Mouse (Mus musculus) intestine, embryonic 15.5 days (tissue): Measurements from ENCODE around the gene Gucy1b2. TPM values are rescaled to one million over a fixed set of nuclear protein-coding genes. Genes with fewer than 3 reads are reported as not detected.

Source experiments
- ATAC-seq: fragments of 200-750 bp; cut with Nextera tagmentation; 2 replicates; pipeline ENCODE4 v1.8.0; 2017; ENCODE audit warnings: moderate TSS enrichment, moderate library complexity
- H3K27ac ChIP-seq: fragments of 300-500 bp; sonication (generic); 2 replicates; pipeline ENCODE4 v1.5.1; 2015; ENCODE audit warnings: mild to moderate bottlenecking, inconsistent platforms
- H3K27me3 ChIP-seq: fragments of 300-500 bp; sonication (generic); replicated peaks from 2 replicates; pipeline ENCODE4 v1.6.1; 2015; ENCODE audit warnings: inconsistent platforms
- H3K36me3 ChIP-seq: fragments of 300-500 bp; sonication (generic); 2 replicates; pipeline ENCODE4 v1.6.1; 2015; ENCODE audit warnings: inconsistent platforms
- H3K4me1 ChIP-seq: fragments of 300-500 bp; sonication (generic); replicated peaks from 2 replicates; pipeline ENCODE4 v1.6.1; 2015; ENCODE audit warnings: inconsistent platforms
- H3K4me2 ChIP-seq: fragments of 300-500 bp; sonication (generic); replicated peaks from 2 replicates; pipeline ENCODE4 v1.6.1; 2015; ENCODE audit warnings: mild to moderate bottlenecking, inconsistent platforms
- H3K4me3 ChIP-seq: fragments of 300-500 bp; sonication (generic); replicated peaks from 2 replicates; pipeline ENCODE4 v1.5.1; 2015; ENCODE audit warnings: inconsistent platforms
- H3K9ac ChIP-seq: fragments of 300-500 bp; sonication (generic); 2 replicates; pipeline ENCODE4 v1.6.1; 2015; ENCODE audit warnings: inconsistent platforms
- H3K9me3 ChIP-seq: fragments of 300-500 bp; sonication (generic); 2 replicates; pipeline ENCODE4 v1.6.1; 2016; ENCODE audit warnings: inconsistent platforms
- WGBS: fragments of 180-500 bp; shearing (Covaris S2); methylation state at CpG from one replicate; pipeline ENCODE4 v1.1.7; 2015; 5-methylcytosine and 5-hydroxymethylcytosine counted together
- polyA plus RNA-seq: library from polyadenylated mRNA; unstranded; fragments of >200 nt; fragmentation: Nextera tagmentation; extraction: Ambion mirVana; gene quantifications from 2 replicates; pipeline ENCODE4 v1.2.1, GENCODE M21; 2015

The Gucy1b2 gene
- polyA plus RNA-seq, 1 experiment from 2014 or later, result not detected

- WGBS, result 76% methylated on average over 4 of the region's 4 CpGs
- no peak overlapping the region for H3K4me3 ChIP-seq
- H3K27me3 ChIP-seq, result no peaks in the 10 kb centered on the region
- no peak for ATAC-seq
- H3K27ac ChIP-seq, result no peak overlapping the region
- no peaks in the 10 kb centered on the region for H3K9me3 ChIP-seq
- H3K4me1 ChIP-seq, result no peaks in the 10 kb centered on the region
- H3K9ac ChIP-seq, result no peak overlapping the region
- no peak overlapping the region for H3K4me2 ChIP-seq
- H3K36me3 ChIP-seq, result no peaks in the 10 kb centered on the region
These were observed 17.9 kb downstream of the Gucy1b2 start for GRCm38 (mm10) chr14:62438236-62438635.

- ATAC-seq, result no peak
- no peak overlapping the region for H3K9ac ChIP-seq
- no peaks in the 10 kb centered on the region for H3K9me3 ChIP-seq
- no peak overlapping the region for H3K27ac ChIP-seq
- H3K27me3 ChIP-seq, result no peaks in the 10 kb centered on the region
- 89% methylated on average over 2 of the region's 2 CpGs for WGBS
- no peaks in the 10 kb centered on the region for H3K4me1 ChIP-seq
- no peak overlapping the region for H3K4me2 ChIP-seq
- no peak overlapping the region for H3K4me3 ChIP-seq
- H3K36me3 ChIP-seq, result no peaks in the 10 kb centered on the region
These were observed 18.3 kb downstream of the Gucy1b2 start for GRCm38 (mm10) chr14:62437806-62438205.

DNA sequence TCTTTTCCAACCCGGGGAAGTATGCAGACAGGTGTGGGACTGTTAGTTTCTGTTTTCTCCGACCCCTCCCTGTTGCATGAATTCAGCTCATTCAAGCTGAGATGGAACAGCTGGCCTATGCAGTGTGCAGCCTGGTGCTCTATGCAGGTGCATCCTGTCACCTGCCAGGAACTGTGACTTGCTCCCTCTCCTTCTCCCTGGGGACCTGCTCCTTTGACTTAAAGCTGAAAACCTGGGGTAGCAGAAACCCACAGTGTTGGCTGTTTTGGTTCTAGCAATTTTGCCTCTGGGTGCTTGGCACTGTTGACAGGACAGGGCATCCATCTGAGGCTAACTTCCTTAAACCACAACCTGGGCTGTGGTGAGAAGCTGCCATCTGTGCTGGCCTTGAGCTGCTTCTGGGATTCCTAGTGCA lies 30.8 kb downstream of the Gucy1b2 start:
- Histone ChIP-seq H3K27me3 (no peaks in the 10 kb centered on the region), H3K36me3 (no peaks in the 10 kb centered on the region), H3K9me3 (no peaks in the 10 kb centered on the region), H3K4me3 (no peak overlapping the region), H3K4me1 (no peaks in the 10 kb centered on the region), H3K27ac (no peak overlapping the region), H3K4me2 (no peak overlapping the region), H3K9ac (no peak overlapping the region)
- 55% methylated on average over 2 of the region's 2 CpGs for WGBS
- ATAC-seq, result no peak

- WGBS, result 70% methylated on average over 4 of the region's 4 CpGs
- ATAC-seq, result no peak
- no peak overlapping the region for H3K4me2 ChIP-seq
- no peaks in the 10 kb centered on the region for H3K36me3 ChIP-seq
- H3K9ac ChIP-seq, result no peak overlapping the region
- H3K9me3 ChIP-seq, result no peaks in the 10 kb centered on the region
- H3K27ac ChIP-seq, result no peak overlapping the region
- no peaks in the 10 kb centered on the region for H3K4me1 ChIP-seq
- H3K27me3 ChIP-seq, result no peaks in the 10 kb centered on the region
- H3K4me3 ChIP-seq, result no peak overlapping the region
These were observed 33.8 kb downstream of the Gucy1b2 start for GRCm38 (mm10) chr14:62422265-62422664.

DNA sequence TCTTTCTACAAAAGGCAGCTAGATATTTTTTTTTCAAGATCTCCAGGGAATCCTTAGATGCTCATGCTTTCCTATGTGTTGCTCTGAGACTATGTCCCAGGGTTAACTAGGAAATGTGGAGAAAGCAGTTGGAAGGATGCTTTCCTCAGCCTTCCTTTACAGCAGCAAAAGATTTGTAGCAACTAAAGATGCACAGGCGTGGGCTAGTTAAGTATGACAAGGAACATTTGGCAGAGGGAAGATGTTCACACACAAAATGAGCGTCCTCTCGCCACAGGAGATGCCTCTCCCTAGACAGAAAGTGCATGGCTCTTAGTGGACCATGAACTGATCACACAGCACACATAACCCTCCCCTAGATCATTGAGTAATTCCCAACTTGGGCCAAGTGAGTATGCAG lies 38.6 kb downstream of the Gucy1b2 start:
- no peak overlapping the region for H3K27ac ChIP-seq
- H3K27me3 ChIP-seq, result no peaks in the 10 kb centered on the region
- H3K9me3 ChIP-seq, result no peaks in the 10 kb centered on the region
- WGBS, result 72% methylated on average over 3 of the region's 3 CpGs
- H3K4me3 ChIP-seq, result no peak overlapping the region
- no peak for ATAC-seq
- no peaks in the 10 kb centered on the region for H3K4me1 ChIP-seq
- no peak overlapping the region for H3K9ac ChIP-seq
- no peak overlapping the region for H3K4me2 ChIP-seq
- no peaks in the 10 kb centered on the region for H3K36me3 ChIP-seq

GRCm38 (mm10) chr14:62416742-62417134 lies 39.4 kb downstream of the Gucy1b2 start:
- Histone ChIP-seq H3K27me3 (no peaks in the 10 kb centered on the region), H3K36me3 (no peaks in the 10 kb centered on the region), H3K9me3 (no peaks in the 10 kb centered on the region), H3K4me1 (no peaks in the 10 kb centered on the region), H3K4me2 (no peak overlapping the region), H3K4me3 (no peak overlapping the region), H3K27ac (no peak overlapping the region), H3K9ac (no peak overlapping the region)
- 39% methylated on average over 1 of the region's 1 CpGs for WGBS
- ATAC-seq, result no peak

GRCm38 (mm10) chr14:62416007-62416741 lies 39.9 kb downstream of the Gucy1b2 start:
- 70% methylated on average over 7 of the region's 7 CpGs for WGBS
- no peak overlapping the region for H3K4me3 ChIP-seq
- H3K4me1 ChIP-seq, result no peaks in the 10 kb centered on the region
- no peaks in the 10 kb centered on the region for H3K36me3 ChIP-seq
- H3K4me2 ChIP-seq, result no peak overlapping the region
- no peak overlapping the region for H3K9ac ChIP-seq
- H3K27me3 ChIP-seq, result peaks cover 2% of the 10 kb centered on the region; the same call in 1 of the 2 replicates
- no peak overlapping the region for H3K27ac ChIP-seq
- H3K9me3 ChIP-seq, result no peaks in the 10 kb centered on the region
- no peak for ATAC-seq

- no peak for ATAC-seq
- H3K4me1 ChIP-seq, result no peaks in the 10 kb centered on the region
- no peak overlapping the region for H3K4me3 ChIP-seq
- H3K9me3 ChIP-seq, result no peaks in the 10 kb centered on the region
- no peak overlapping the region for H3K4me2 ChIP-seq
- H3K36me3 ChIP-seq, result no peaks in the 10 kb centered on the region
- no peaks in the 10 kb centered on the region for H3K27me3 ChIP-seq
- 80% methylated on average over 2 of the region's 2 CpGs for WGBS
- no peak overlapping the region for H3K27ac ChIP-seq
- no peak overlapping the region for H3K9ac ChIP-seq
These were observed 60.7 kb downstream of the Gucy1b2 start for GRCm38 (mm10) chr14:62395346-62395745.

GRCm38 (mm10) chr14:62392754-62393153 lies 63.3 kb downstream of the Gucy1b2 start:
- Histone ChIP-seq H3K27ac (no peak overlapping the region), H3K36me3 (no peaks in the 10 kb centered on the region), H3K27me3 (no peaks in the 10 kb centered on the region), H3K4me2 (no peak overlapping the region), H3K4me3 (no peak overlapping the region), H3K9me3 (no peaks in the 10 kb centered on the region), H3K9ac (no peak overlapping the region), H3K4me1 (no peaks in the 10 kb centered on the region)
- WGBS, result 76% methylated on average over 4 of the region's 4 CpGs
- no peak for ATAC-seq

GRCm38 (mm10) chr14:62389729-62390536 lies 66.2 kb downstream of the Gucy1b2 start:
- Histone ChIP-seq H3K36me3 (no peaks in the 10 kb centered on the region), H3K9ac (no peak overlapping the region), H3K4me3 (no peak overlapping the region), H3K9me3 (no peaks in the 10 kb centered on the region), H3K27me3 (no peaks in the 10 kb centered on the region), H3K4me1 (no peaks in the 10 kb centered on the region), H3K4me2 (no peak overlapping the region), H3K27ac (no peak overlapping the region)
- WGBS, result 79% methylated on average over 9 of the region's 9 CpGs
- no peak for ATAC-seq

- Histone ChIP-seq H3K36me3 (no peaks in the 10 kb centered on the region), H3K27me3 (no peaks in the 10 kb centered on the region), H3K9ac (no peak overlapping the region), H3K4me2 (no peak overlapping the region), H3K4me3 (no peak overlapping the region), H3K9me3 (no peaks in the 10 kb centered on the region), H3K27ac (no peak overlapping the region), H3K4me1 (no peaks in the 10 kb centered on the region)
- no peak for ATAC-seq
- WGBS, result 68% methylated on average over 6 of the region's 6 CpGs
These were observed 66.9 kb downstream of the Gucy1b2 start for GRCm38 (mm10) chr14:62389064-62389728.

DNA sequence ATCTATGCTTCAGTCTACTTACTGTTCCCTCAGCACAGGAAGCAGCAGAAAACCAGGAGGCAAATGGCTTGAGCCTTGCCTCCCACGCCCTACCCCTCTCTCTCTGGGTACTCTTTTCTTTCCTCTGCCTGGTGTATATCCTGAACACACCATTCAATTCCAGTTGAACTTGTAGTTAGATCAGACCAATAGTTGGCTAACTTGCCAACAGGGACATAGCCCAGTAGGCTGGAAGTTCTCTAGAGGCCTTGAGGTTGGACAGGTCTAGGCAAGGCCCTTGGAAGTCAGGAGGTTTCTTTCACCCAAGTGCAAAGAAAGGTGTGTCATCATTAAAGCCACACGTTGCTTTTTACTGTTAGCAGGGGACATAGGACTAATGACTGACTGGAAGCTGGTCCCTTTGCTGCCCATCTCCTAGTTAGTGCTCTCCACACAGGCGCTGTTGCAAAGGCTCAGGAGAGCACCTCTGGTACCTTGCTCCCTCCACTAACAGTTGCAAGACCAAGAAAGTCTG lies 72.2 kb downstream of the Gucy1b2 start:
- Histone ChIP-seq H3K27ac (no peak overlapping the region), H3K27me3 (no peaks in the 10 kb centered on the region), H3K4me1 (no peaks in the 10 kb centered on the region), H3K4me2 (no peak overlapping the region), H3K4me3 (no peak overlapping the region), H3K9me3 (no peaks in the 10 kb centered on the region), H3K9ac (no peak overlapping the region), H3K36me3 (no peaks in the 10 kb centered on the region)
- no peak for ATAC-seq
- 87% methylated on average over 3 of the region's 3 CpGs for WGBS
